Mouse (Mus musculus) urinary bladder, postnatal 14 days (tissue): Measurements from ENCODE around the gene Rcn1.

Experiments used
- DNase-seq: peaks from one replicate; pipeline ENCODE4 v3.0.0; 2021; ENCODE audit warnings: low spot score

The Rcn1 gene

GRCm38 (mm10) chr2:105336314-105337027 lies 62.6 kb downstream of the Rcn1 start:
- no peak for DNase-seq
